ENCODE assay signal across 15 mouse cellular contexts in genomic region chr3:151827950-151828610, GRCm38 (mm10). TPM values are rescaled to one million over a fixed set of nuclear protein-coding genes. Genes with fewer than 3 reads are reported as not detected.
DNase-seq lines count a peak whose midpoint lies in the region; ATAC-seq lines count a peak whose summit lies in the region.
"Had no signal": no experiment of that assay in that cellular context is flagged by ENCODE, and none has a peak within 500 bp of the region (broad histone marks: within the 10 kb centered on the region; RNA-seq: fewer than 3 reads in every experiment).

No protein-coding gene starts in this region.

- H3K4me1 ChIP-seq in kidney, embryonic 15.5 days: no peaks in the 10 kb centered on the region
- H3K4me1 ChIP-seq in kidney, embryonic 16.5 days (ENCODE audit: insufficient read depth, low read length): no peaks in the 10 kb centered on the region
- no peaks in the 10 kb centered on the region for H3K4me1 ChIP-seq in midbrain, embryonic 11.5 days (ENCODE audit: control insufficient read depth, insufficient read depth, low read length)
- no peaks in the 10 kb centered on the region for H3K4me1 ChIP-seq in midbrain, embryonic 10.5 days
- H3K4me1 ChIP-seq in limb, embryonic 13.5 days: no peaks in the 10 kb centered on the region
- H3K4me1 ChIP-seq: forebrain, embryonic 15.5 days; heart, embryonic 12.5 days; hindbrain, embryonic 15.5 days had no signal

- no peak overlapping the region for H3K4me2 ChIP-seq in kidney, embryonic 15.5 days
- H3K4me2 ChIP-seq in kidney, embryonic 16.5 days (replicated peaks; ENCODE audit: low read depth, low read length): no peak overlapping the region
- no peak overlapping the region for H3K4me2 ChIP-seq in midbrain, embryonic 11.5 days
- 0 out of 2 replicates have a peak overlapping the region, but pooled peaks have one; percentile 12 for H3K4me2 ChIP-seq in limb, embryonic 13.5 days (replicated peaks)
- H3K4me2 ChIP-seq: forebrain, embryonic 15.5 days; heart, embryonic 12.5 days; hindbrain, embryonic 15.5 days had no signal

- 57% methylated on average over 11 of the region's 11 CpGs for WGBS in kidney, embryonic 15.5 days
- 53% methylated on average over 11 of the region's 11 CpGs for WGBS in kidney, embryonic 16.5 days
- 86% methylated on average over 11 of the region's 11 CpGs for WGBS in midbrain, embryonic 11.5 days
- WGBS in midbrain, embryonic 10.5 days: 84% methylated on average over 11 of the region's 11 CpGs
- WGBS in limb, embryonic 13.5 days: 22% methylated on average over 11 of the region's 11 CpGs

- no peak overlapping the region for H3K9ac ChIP-seq in kidney, embryonic 15.5 days
- H3K9ac ChIP-seq in kidney, embryonic 16.5 days (replicated peaks; ENCODE audit: low read length): no peak overlapping the region
- no peak overlapping the region for H3K9ac ChIP-seq in midbrain, embryonic 11.5 days (ENCODE audit: low read length)
- no peak overlapping the region for H3K9ac ChIP-seq in limb, embryonic 13.5 days
- H3K9ac ChIP-seq: forebrain, embryonic 15.5 days; heart, embryonic 12.5 days; hindbrain, embryonic 15.5 days had no signal

- no peaks in the 10 kb centered on the region for H3K9me3 ChIP-seq in kidney, embryonic 15.5 days (replicated peaks)
- H3K9me3 ChIP-seq in kidney, embryonic 16.5 days (ENCODE audit: low read length): no peaks in the 10 kb centered on the region
- no peaks in the 10 kb centered on the region for H3K9me3 ChIP-seq in midbrain, embryonic 11.5 days (ENCODE audit: control insufficient read depth, low read length)
- no peaks in the 10 kb centered on the region for H3K9me3 ChIP-seq in midbrain, embryonic 10.5 days (replicated peaks)
- H3K9me3 ChIP-seq in limb, embryonic 13.5 days: no peaks in the 10 kb centered on the region
- H3K9me3 ChIP-seq: forebrain, embryonic 15.5 days; heart, embryonic 12.5 days; hindbrain, embryonic 15.5 days had no signal

- DNase-seq in midbrain, embryonic 11.5 days (ENCODE audit: low spot score, missing footprints): peak; percentile 39
- DNase-seq in midbrain, embryonic 10.5 days (ENCODE audit: low spot score): no peak
- DNase-seq in adrenal gland, adult 18-20 months (ENCODE audit: low spot score in 2 of 2): no peak
- DNase-seq: adrenal gland, adult 8-10 months; adrenal gland, postnatal 36 days; cerebellum, adult 2 months; cerebellum, postnatal 10 days; gastrocnemius, postnatal 14 days; heart, postnatal 36 days had no signal

- no peak overlapping the region for H3K27ac ChIP-seq in kidney, embryonic 15.5 days
- no peak overlapping the region for H3K27ac ChIP-seq in kidney, embryonic 16.5 days (ENCODE audit: low read length)
- H3K27ac ChIP-seq in midbrain, embryonic 11.5 days (ENCODE audit: low read depth, low read length): no peak overlapping the region
- no peak overlapping the region for H3K27ac ChIP-seq in midbrain, embryonic 10.5 days (replicated peaks)
- no peak overlapping the region for H3K27ac ChIP-seq in limb, embryonic 13.5 days
- H3K27ac ChIP-seq: forebrain, embryonic 15.5 days; hindbrain, embryonic 15.5 days had no signal

- H3K36me3 ChIP-seq in kidney, embryonic 15.5 days: no peaks in the 10 kb centered on the region
- H3K36me3 ChIP-seq in kidney, embryonic 16.5 days (ENCODE audit: insufficient read depth, low read length): no peaks in the 10 kb centered on the region
- H3K36me3 ChIP-seq in midbrain, embryonic 11.5 days (ENCODE audit: control insufficient read depth, insufficient read depth, low read length): no peaks in the 10 kb centered on the region
- H3K36me3 ChIP-seq in midbrain, embryonic 10.5 days: no peaks in the 10 kb centered on the region
- no peaks in the 10 kb centered on the region for H3K36me3 ChIP-seq in limb, embryonic 13.5 days
- H3K36me3 ChIP-seq: forebrain, embryonic 15.5 days; heart, embryonic 12.5 days; hindbrain, embryonic 15.5 days had no signal

- H3K27me3 ChIP-seq in kidney, embryonic 15.5 days: no peaks in the 10 kb centered on the region
- H3K27me3 ChIP-seq in kidney, embryonic 16.5 days (ENCODE audit: insufficient read depth, low read length): no peaks in the 10 kb centered on the region
- no peaks in the 10 kb centered on the region for H3K27me3 ChIP-seq in midbrain, embryonic 11.5 days (ENCODE audit: control insufficient read depth, insufficient read depth, low read length)
- no peaks in the 10 kb centered on the region for H3K27me3 ChIP-seq in midbrain, embryonic 10.5 days (ENCODE audit: low read depth, poor library complexity, severe bottlenecking)
- H3K27me3 ChIP-seq in limb, embryonic 13.5 days: peaks cover 3% of the 10 kb centered on the region; the same call in 1 of the 2 replicates
- H3K27me3 ChIP-seq: forebrain, embryonic 15.5 days; heart, embryonic 12.5 days; hindbrain, embryonic 15.5 days had no signal

- H3K4me3 ChIP-seq in kidney, embryonic 15.5 days (replicated peaks): no peak overlapping the region
- no peak overlapping the region for H3K4me3 ChIP-seq in kidney, embryonic 16.5 days (ENCODE audit: low read length)
- no peak overlapping the region for H3K4me3 ChIP-seq in midbrain, embryonic 11.5 days (ENCODE audit: low read depth, low read length)
- no peak overlapping the region for H3K4me3 ChIP-seq in midbrain, embryonic 10.5 days
- no peak overlapping the region for H3K4me3 ChIP-seq in limb, embryonic 13.5 days
- H3K4me3 ChIP-seq: forebrain, embryonic 15.5 days; heart, embryonic 12.5 days; hindbrain, embryonic 15.5 days had no signal

- 0 out of 2 replicates have a peak, but pooled peaks have one; percentile 12 for ATAC-seq in kidney, embryonic 15.5 days (replicated peaks; ENCODE audit: low FRiP score)
- no peak; the same call in 1 of the 2 replicates for ATAC-seq in kidney, embryonic 16.5 days (ENCODE audit: low FRiP score, low TSS enrichment)
- no peak for ATAC-seq in midbrain, embryonic 11.5 days (ENCODE audit: low FRiP score)
- peak; percentile 73 for ATAC-seq in limb, embryonic 13.5 days (ENCODE audit: low FRiP score, low read depth)
- ATAC-seq: forebrain, embryonic 15.5 days had no signal

RNA-seq across cellular contexts. Expression of gene Ptgfr, which starts 9.3 kb away (rescaled TPM):
- polyA plus RNA-seq in kidney, embryonic 15.5 days (2015; fragmentation: Nextera tagmentation; extraction: Ambion mirVana): 4.1 and 4.3 TPM in 2 replicates
- polyA plus RNA-seq in kidney, embryonic 16.5 days (2015; fragmentation: Nextera tagmentation; extraction: Ambion mirVana): 3.6 and 4.4 TPM in 2 replicates
- polyA plus RNA-seq in midbrain, embryonic 11.5 days (2014; fragmentation: Nextera tagmentation; extraction: Ambion mirVana): 0.62 and 1.1 TPM in 2 replicates
- polyA plus RNA-seq in midbrain, embryonic 10.5 days (2016; fragmentation: Nextera tagmentation; extraction: Ambion mirVana): 0.82 and 1.9 TPM in 2 replicates
- polyA plus RNA-seq in limb, embryonic 13.5 days (2015; fragmentation: Nextera tagmentation; extraction: Ambion mirVana): 5.8 and 6.2 TPM in 2 replicates
- 1 to 10 TPM in 1 of 2 experiments, under 1 TPM in 1; 0.27 to 1.5 TPM for total RNA-seq in adrenal gland, adult 18-20 months (2021)

Comparison
In these comparisons a context has a peak if more than half of its experiments do, and no peak if none do; other contexts are left out.
1. ATAC-seq: peak in kidney, embryonic 15.5 days (single experiment) and limb, embryonic 13.5 days (single experiment); none in kidney, embryonic 16.5 days (single experiment) and midbrain, embryonic 11.5 days (single experiment).